Comparison of ENCODE assay signal across 16 mouse cellular contexts in the genomic region with DNA sequence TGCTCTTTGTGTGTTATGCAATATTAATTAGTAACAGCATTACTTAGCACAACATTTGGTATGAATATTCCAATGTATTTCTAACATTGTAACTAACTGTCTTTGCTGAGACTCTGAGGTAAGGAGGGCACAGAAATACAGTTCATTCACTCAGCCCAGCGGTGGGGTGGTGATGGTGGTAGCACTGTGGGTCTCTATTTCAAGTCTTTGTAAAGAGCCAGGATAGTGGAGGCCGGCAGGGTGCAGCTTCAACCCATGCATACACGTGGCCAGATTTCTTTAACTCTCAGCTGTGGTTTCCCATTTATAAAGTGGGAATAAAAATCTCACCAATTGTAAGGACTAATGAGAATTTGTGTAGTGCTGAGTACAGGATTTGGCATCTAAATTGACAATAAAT.
"Had no signal": no experiment of that assay in that cellular context is flagged by ENCODE, and none has a peak within 500 bp of the region (broad histone marks: within the 10 kb centered on the region; RNA-seq: fewer than 3 reads in every experiment).

No protein-coding gene starts in this region.

- DNase-seq: retina, postnatal 1 day; right cerebral cortex, adult 18-20 months; right cerebral cortex, postnatal 14 days; right cerebral cortex, postnatal 25 days; right cerebral cortex, postnatal 4 days; spleen, adult 18-20 months; thymus, adult 18-20 months; thymus, adult 2 months; thymus, postnatal 14 days; thymus, postnatal 25 days; thymus, postnatal 36 days; thymus, postnatal 4 days had no signal

- H3K4me1 ChIP-seq: neural tube, embryonic 13.5 days; neural tube, embryonic 15.5 days; stomach, embryonic 15.5 days had no signal

- H3K27ac ChIP-seq: neural tube, embryonic 13.5 days; neural tube, embryonic 15.5 days; stomach, embryonic 15.5 days; stomach, postnatal 0 days had no signal

- H3K4me2 ChIP-seq: neural tube, embryonic 13.5 days; neural tube, embryonic 15.5 days; stomach, embryonic 15.5 days had no signal

- H3K27me3 ChIP-seq: neural tube, embryonic 13.5 days; neural tube, embryonic 15.5 days; stomach, embryonic 15.5 days had no signal

- H3K9ac ChIP-seq: neural tube, embryonic 13.5 days; neural tube, embryonic 15.5 days; stomach, embryonic 15.5 days had no signal

- H3K4me3 ChIP-seq: neural tube, embryonic 13.5 days; neural tube, embryonic 15.5 days; stomach, embryonic 15.5 days had no signal

- H3K9me3 ChIP-seq: neural tube, embryonic 13.5 days; neural tube, embryonic 15.5 days; stomach, embryonic 15.5 days had no signal
